Mouse (Mus musculus) bone marrow macrophage, adult 2 months (primary cell): ENCODE measurements around the gene Psmb3.
"Not testable (repeated sequence)": the region's sequence is repeated elsewhere in the genome, so short reads cannot be mapped to it uniquely, and the experiment has no call there.

Source experiments
- CTCF ChIP-seq: IDR thresholded peaks from 2 replicates; pipeline ENCODE4 v1.5.1; 2012; ENCODE audit warnings: low read depth, mild to moderate bottlenecking, low read length, moderate library complexity
- POLR2A ChIP-seq: IDR thresholded peaks from 2 replicates; pipeline ENCODE4 v1.6.1; 2012; ENCODE audit warnings: mild to moderate bottlenecking, low read depth, low read length, borderline replicate concordance

- TF ChIP-seq CTCF, POLR2A: not testable (repeated sequence)
These were observed 31.6 kb downstream of the Psmb3 start for GRCm38 (mm10) chr11:97734810-97735209.
